Mouse (Mus musculus): ENCODE measurements at regions not wholly inside any gene's neighbourhood (a gene's known extent, or its start where the extent isn't known, plus 50 kb on each side); places are given as distances from the start of the nearest gene placed in this dataset.
"Not testable (repeated sequence)": the region's sequence is repeated elsewhere in the genome, so short reads cannot be mapped to it uniquely, and the experiment has no call there.

DNA sequence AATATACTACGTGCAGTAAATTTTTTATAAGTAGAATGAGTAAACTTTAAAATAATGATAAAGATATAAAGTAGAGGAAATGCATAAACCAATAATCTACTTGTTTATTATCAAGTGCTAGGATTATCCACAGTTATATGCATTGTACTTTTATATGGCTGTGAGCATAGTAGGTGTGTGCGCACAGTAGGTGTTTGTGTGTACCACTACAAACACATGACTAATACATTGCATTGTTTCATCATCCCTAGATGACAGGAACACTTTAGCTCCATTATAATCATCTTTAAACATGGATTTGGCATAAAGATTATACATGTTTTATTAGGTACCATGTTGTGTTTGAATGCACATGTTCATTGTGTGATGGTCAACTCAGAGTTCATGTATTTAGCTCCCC is 124.7 kb upstream of the Vldlr start:
- H3K4me3 ChIP-seq (replicated peaks): no peak overlapping the region
- 98% methylated on average over 2 of the region's 2 CpGs for WGBS
- no peaks in the 10 kb centered on the region for H3K36me3 ChIP-seq
- no peaks in the 10 kb centered on the region for H3K9me3 ChIP-seq
- no peaks in the 10 kb centered on the region for H3K27me3 ChIP-seq
- H3K9ac ChIP-seq (replicated peaks): no peak overlapping the region
- H3K27ac ChIP-seq: no peak overlapping the region
- no peak overlapping the region for H3K4me2 ChIP-seq (replicated peaks)
- H3K4me1 ChIP-seq (replicated peaks): no peaks in the 10 kb centered on the region
- ATAC-seq: no peak

GRCm38 (mm10) chr19:27094777-27095478 is 121.4 kb upstream of the Vldlr start:
- Histone ChIP-seq H3K9ac (replicated peaks) (no peak overlapping the region), H3K27ac (no peak overlapping the region), H3K27me3 (no peaks in the 10 kb centered on the region), H3K4me1 (replicated peaks) (0 out of 2 replicates have a peak, but pooled peaks cover under 1% of the 10 kb centered on the region), H3K9me3 (no peaks in the 10 kb centered on the region), H3K4me3 (replicated peaks) (no peak overlapping the region), H3K4me2 (replicated peaks) (no peak overlapping the region; the same call in 1 of the 2 replicates), H3K36me3 (no peaks in the 10 kb centered on the region)
- ATAC-seq: peak; percentile 80
- WGBS: 55% methylated on average over 13 of the region's 13 CpGs

GRCm38 (mm10) chr19:27099921-27100320 is 116.4 kb upstream of the Vldlr start:
- H3K27ac ChIP-seq: no peak overlapping the region
- WGBS: 64% methylated on average over 1 of the region's 1 CpGs
- no peak for ATAC-seq
- no peak overlapping the region for H3K4me3 ChIP-seq (replicated peaks)
- no peaks in the 10 kb centered on the region for H3K27me3 ChIP-seq
- H3K4me2 ChIP-seq (replicated peaks): no peak overlapping the region
- H3K36me3 ChIP-seq: no peaks in the 10 kb centered on the region
- no peaks in the 10 kb centered on the region for H3K9me3 ChIP-seq
- no peak overlapping the region for H3K9ac ChIP-seq (replicated peaks)
- H3K4me1 ChIP-seq (replicated peaks): peaks cover 6% of the 10 kb centered on the region; the same call in 1 of the 2 replicates

GRCm38 (mm10) chr19:27110437-27110836 is 105.8 kb upstream of the Vldlr start:
- Histone ChIP-seq H3K4me3 (replicated peaks) (no peak overlapping the region), H3K27ac (no peak overlapping the region), H3K9me3 (no peaks in the 10 kb centered on the region), H3K36me3 (no peaks in the 10 kb centered on the region), H3K9ac (replicated peaks) (no peak overlapping the region), H3K27me3 (no peaks in the 10 kb centered on the region), H3K4me1 (replicated peaks) (no peaks in the 10 kb centered on the region), H3K4me2 (replicated peaks) (no peak overlapping the region)
- no peak for ATAC-seq
- 93% methylated on average over 2 of the region's 2 CpGs for WGBS

- H3K4me3 ChIP-seq (replicated peaks): no peak overlapping the region
- 60% methylated on average over 5 of the region's 5 CpGs for WGBS
- H3K9me3 ChIP-seq: no peaks in the 10 kb centered on the region
- peaks cover 16% of the 10 kb centered on the region; the same call in 1 of the 2 replicates for H3K4me1 ChIP-seq (replicated peaks)
- no peak overlapping the region for H3K27ac ChIP-seq
- ATAC-seq: no peak
- H3K27me3 ChIP-seq: no peaks in the 10 kb centered on the region
- H3K9ac ChIP-seq (replicated peaks): no peak overlapping the region
- H3K36me3 ChIP-seq: no peaks in the 10 kb centered on the region
- H3K4me2 ChIP-seq (replicated peaks): no peak overlapping the region
Measured at GRCm38 (mm10) chr19:27120876-27121275, 95.4 kb upstream of the Vldlr start.

DNA sequence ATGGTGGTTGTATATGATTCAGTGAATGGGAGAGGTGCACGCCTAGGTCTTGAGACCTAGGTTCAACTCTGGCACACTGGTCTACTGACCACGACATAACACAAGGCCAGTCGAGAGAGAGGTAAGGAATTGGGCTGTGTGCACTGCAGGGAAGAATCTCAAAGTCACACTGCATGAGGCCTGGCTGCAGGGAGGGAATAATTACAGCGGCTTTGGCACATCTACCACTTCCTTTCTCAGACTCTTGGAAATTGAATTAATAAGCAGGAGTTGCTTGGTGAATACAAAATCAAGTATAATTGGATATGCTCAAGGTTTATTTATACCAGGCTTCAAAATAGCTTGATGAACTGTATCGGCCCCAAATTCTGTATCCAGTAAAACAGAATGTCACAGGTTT is 93.9 kb upstream of the Vldlr start:
- Histone ChIP-seq H3K4me3 (replicated peaks) (no peak overlapping the region), H3K9ac (replicated peaks) (no peak overlapping the region), H3K27ac (no peak overlapping the region), H3K9me3 (no peaks in the 10 kb centered on the region), H3K36me3 (no peaks in the 10 kb centered on the region), H3K4me1 (replicated peaks) (peaks cover 16% of the 10 kb centered on the region; the same call in 1 of the 2 replicates), H3K4me2 (replicated peaks) (no peak overlapping the region), H3K27me3 (no peaks in the 10 kb centered on the region)
- ATAC-seq: no peak
- WGBS: 60% methylated on average over 5 of the region's 5 CpGs

DNA sequence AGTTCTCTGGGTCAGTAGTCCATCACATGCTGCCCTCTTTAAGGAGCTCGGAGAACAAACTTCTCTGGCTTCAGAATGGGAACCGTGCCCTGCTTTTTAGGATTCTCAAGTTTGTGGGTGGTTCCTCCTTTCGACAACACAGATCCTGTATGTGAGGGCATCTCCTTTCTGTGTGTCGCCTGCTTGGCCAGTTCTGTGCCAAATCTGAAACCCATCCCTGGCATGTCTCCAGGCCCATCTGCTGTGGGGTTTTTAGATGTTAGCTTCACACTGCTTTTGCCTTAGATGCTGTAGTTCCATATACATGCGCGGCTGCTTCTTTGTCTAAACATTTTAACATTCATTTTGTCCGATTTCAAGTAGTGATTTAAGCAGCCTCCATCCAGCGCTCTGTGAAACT is 93.0 kb upstream of the Vldlr start:
- WGBS: 66% methylated on average over 8 of the region's 8 CpGs
- no peak overlapping the region for H3K4me2 ChIP-seq (replicated peaks)
- no peak for ATAC-seq
- no peak overlapping the region for H3K4me3 ChIP-seq (replicated peaks)
- no peaks in the 10 kb centered on the region for H3K27me3 ChIP-seq
- no peaks in the 10 kb centered on the region for H3K36me3 ChIP-seq
- peaks cover 16% of the 10 kb centered on the region; the same call in 1 of the 2 replicates for H3K4me1 ChIP-seq (replicated peaks)
- no peaks in the 10 kb centered on the region for H3K9me3 ChIP-seq
- H3K27ac ChIP-seq: no peak overlapping the region
- no peak overlapping the region for H3K9ac ChIP-seq (replicated peaks)

DNA sequence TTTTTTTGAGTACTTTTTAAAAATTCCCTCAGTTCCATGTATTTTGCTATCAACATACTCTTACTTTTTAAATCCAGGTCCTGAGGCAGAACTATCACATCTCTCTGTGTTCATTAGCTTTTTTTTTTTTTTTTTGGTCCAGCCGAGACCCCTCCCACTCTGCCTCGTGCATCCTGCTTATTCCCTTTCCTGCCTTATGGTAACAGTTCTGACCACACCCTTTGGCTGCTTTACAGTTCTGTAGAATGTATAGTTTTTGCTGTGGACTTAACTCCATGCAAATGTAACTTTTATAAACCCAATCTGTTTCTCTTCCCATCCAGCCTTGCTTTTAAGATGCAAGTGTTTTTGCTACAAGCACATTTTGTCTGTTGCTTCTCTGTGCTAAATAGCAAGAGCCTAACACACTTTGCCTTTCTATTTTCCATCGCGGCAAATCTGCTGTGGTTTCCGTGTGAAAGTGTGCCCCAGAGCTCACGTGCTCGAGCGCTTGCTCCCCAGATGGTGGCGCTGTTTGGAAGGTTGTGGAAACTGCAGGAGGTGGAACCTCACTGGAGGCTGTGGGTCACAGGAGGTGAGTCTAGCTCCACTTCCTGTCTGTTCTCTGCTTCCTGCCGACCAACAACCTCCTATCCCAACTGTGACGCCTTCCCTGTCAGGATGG is 92.3 kb upstream of the Vldlr start:
- no peak for ATAC-seq
- Histone ChIP-seq H3K9me3 (no peaks in the 10 kb centered on the region), H3K27ac (no peak overlapping the region), H3K4me3 (replicated peaks) (no peak overlapping the region), H3K27me3 (no peaks in the 10 kb centered on the region), H3K9ac (replicated peaks) (no peak overlapping the region), H3K4me1 (replicated peaks) (peaks cover 16% of the 10 kb centered on the region; the same call in 1 of the 2 replicates), H3K4me2 (replicated peaks) (no peak overlapping the region), H3K36me3 (no peaks in the 10 kb centered on the region)
- 76% methylated on average over 11 of the region's 11 CpGs for WGBS

- WGBS: 92% methylated on average over 4 of the region's 4 CpGs
- not testable (repeated sequence) for H3K27ac ChIP-seq; H3K9me3 ChIP-seq; H3K4me1 ChIP-seq (replicated peaks); H3K4me2 ChIP-seq (replicated peaks); H3K27me3 ChIP-seq; ATAC-seq; H3K4me3 ChIP-seq (replicated peaks); H3K9ac ChIP-seq (replicated peaks); H3K36me3 ChIP-seq
Measured at GRCm38 (mm10) chr19:27128501-27128900, 87.8 kb upstream of the Vldlr start.

DNA sequence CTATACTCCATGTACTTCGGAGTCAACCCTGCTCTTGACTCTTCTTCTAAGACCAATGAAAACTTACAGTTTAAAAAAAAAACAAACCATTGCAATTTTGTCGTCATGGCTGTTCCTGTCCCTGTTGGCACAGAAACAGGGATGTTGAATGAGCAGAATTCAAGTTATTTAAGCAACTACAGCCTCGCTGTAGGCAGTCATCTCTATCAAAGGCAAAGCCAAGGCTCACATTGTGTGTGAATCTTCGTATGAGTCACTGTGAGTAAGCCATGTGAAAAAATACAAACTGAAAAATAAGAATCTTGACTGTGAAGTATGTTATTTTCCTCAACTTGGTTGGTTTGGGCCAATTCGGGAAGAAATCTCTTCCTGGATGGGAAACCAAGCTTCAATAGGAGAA is 81.9 kb upstream of the Vldlr start:
- Histone ChIP-seq H3K4me1 (replicated peaks) (no peaks in the 10 kb centered on the region), H3K4me2 (replicated peaks) (no peak overlapping the region), H3K9ac (replicated peaks) (no peak overlapping the region), H3K9me3 (no peaks in the 10 kb centered on the region), H3K4me3 (replicated peaks) (no peak overlapping the region), H3K27me3 (no peaks in the 10 kb centered on the region), H3K27ac (no peak overlapping the region), H3K36me3 (no peaks in the 10 kb centered on the region)
- 89% methylated on average over 5 of the region's 5 CpGs for WGBS
- no peak for ATAC-seq

DNA sequence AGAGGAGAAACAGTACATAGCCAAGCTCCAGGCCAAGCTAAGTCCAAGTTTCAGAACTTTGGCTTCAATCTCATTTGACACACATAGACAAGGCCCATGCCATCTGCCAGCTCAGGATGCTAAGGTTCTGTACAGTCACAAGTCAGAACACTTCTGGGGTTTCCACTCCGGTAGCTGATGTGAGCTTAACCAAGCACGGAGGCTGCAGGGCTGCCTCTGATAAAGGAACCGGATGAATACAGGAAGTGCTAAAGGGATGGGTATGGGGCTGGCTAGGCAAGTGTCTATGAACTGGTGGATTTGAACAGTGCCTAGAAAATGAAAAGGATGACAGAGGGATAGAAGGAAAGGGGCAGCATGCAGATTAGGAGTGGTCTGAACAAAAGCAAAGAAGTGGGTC is 75.4 kb upstream of the Vldlr start:
- WGBS: 81% methylated on average over 3 of the region's 3 CpGs

DNA sequence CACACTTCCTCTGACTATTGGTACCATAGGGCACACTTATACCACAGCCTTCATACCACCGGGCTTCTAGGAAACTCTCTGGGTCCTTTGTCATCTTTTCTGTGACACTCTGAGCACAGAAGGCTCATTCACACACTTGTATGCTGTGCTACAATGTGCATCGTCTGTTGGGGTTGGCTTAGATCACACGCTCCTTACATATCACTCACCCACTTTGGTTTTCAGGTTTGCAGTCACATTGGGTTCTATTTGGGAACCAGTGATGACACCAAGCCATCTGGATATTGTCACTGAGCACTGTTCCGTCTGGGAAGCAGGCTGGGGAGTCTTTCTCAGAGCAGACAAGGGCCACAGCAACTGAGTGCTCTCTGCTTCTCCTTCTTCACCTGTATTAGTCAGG is 74.1 kb upstream of the Vldlr start:
- H3K27ac ChIP-seq: no peak overlapping the region
- 0 out of 2 replicates have a peak, but pooled peaks cover 8% of the 10 kb centered on the region for H3K27me3 ChIP-seq
- WGBS: 95% methylated on average over 4 of the region's 4 CpGs
- no peak for ATAC-seq
- H3K4me3 ChIP-seq (replicated peaks): no peak overlapping the region
- no peak overlapping the region for H3K4me2 ChIP-seq (replicated peaks)
- no peaks in the 10 kb centered on the region for H3K36me3 ChIP-seq
- no peak overlapping the region for H3K9ac ChIP-seq (replicated peaks)
- no peaks in the 10 kb centered on the region for H3K9me3 ChIP-seq
- H3K4me1 ChIP-seq (replicated peaks): peaks cover 18% of the 10 kb centered on the region

More for the DNA sequence above, 75.4 kb upstream of the Vldlr start:
- H3K9me3 ChIP-seq: no peaks in the 10 kb centered on the region
- no peaks in the 10 kb centered on the region for H3K36me3 ChIP-seq
- H3K4me2 ChIP-seq (replicated peaks): no peak overlapping the region
- H3K9ac ChIP-seq (replicated peaks): no peak overlapping the region
- no peak overlapping the region for H3K27ac ChIP-seq
- ATAC-seq: no peak
- 0 out of 2 replicates have a peak, but pooled peaks cover 8% of the 10 kb centered on the region for H3K27me3 ChIP-seq
- peaks cover 18% of the 10 kb centered on the region for H3K4me1 ChIP-seq (replicated peaks)
- H3K4me3 ChIP-seq (replicated peaks): no peak overlapping the region
